Mouse (Mus musculus): ENCODE results near the gene Snx8. TPM values are rescaled to one million over a fixed set of nuclear protein-coding genes. Genes with fewer than 3 reads are reported as not detected.

The Snx8 gene
- polyA plus RNA-seq, 1 experiment from 2014 or later: 25.8 TPM

Small RNA genes lying within 50 kb of the gene (microRNA-seq; reads per million reads assigned to microRNA genes)
- not detected for gene Mir7038

Other genes with a start within 250 kb of the Snx8 start
- gene Mad1l1, start 67.7 kb downstream of the Snx8 start, polyA plus RNA-seq (2015; fragmentation: Nextera tagmentation; extraction: Ambion mirVana): 51.1 and 52.6 TPM in 2 replicates
- gene Nudt1, start 67.6 kb downstream of the Snx8 start, polyA plus RNA-seq (2015; fragmentation: Nextera tagmentation; extraction: Ambion mirVana): 45.8 and 46.6 TPM in 2 replicates
- 23.2 and 24.1 TPM in 2 replicates for gene Mrm2, start 57.4 kb downstream of the Snx8 start, polyA plus RNA-seq (2015; fragmentation: Nextera tagmentation; extraction: Ambion mirVana)
- gene Eif3b, start 30.1 kb upstream of the Snx8 start, polyA plus RNA-seq (2015; fragmentation: Nextera tagmentation; extraction: Ambion mirVana): 101 and 111 TPM in 2 replicates
- gene Gm4869, start 56.4 kb upstream of the Snx8 start, polyA plus RNA-seq (2015; fragmentation: Nextera tagmentation; extraction: Ambion mirVana): not detected in 2 replicates
- 20.4 and 21.2 TPM in 2 replicates for gene Chst12, start 116.3 kb upstream of the Snx8 start, polyA plus RNA-seq (2015; fragmentation: Nextera tagmentation; extraction: Ambion mirVana)
- gene Grifin, start 175.8 kb upstream of the Snx8 start, polyA plus RNA-seq (2015; fragmentation: Nextera tagmentation; extraction: Ambion mirVana): not detected in 2 replicates
- gene Lfng, start 218.1 kb upstream of the Snx8 start, polyA plus RNA-seq (2015; fragmentation: Nextera tagmentation; extraction: Ambion mirVana): 13.4 and 13.5 TPM in 2 replicates

Measured in limb, embryonic 13.5 days (tissue).